Mouse (Mus musculus): ENCODE results near the gene Wwp2.

DNA sequence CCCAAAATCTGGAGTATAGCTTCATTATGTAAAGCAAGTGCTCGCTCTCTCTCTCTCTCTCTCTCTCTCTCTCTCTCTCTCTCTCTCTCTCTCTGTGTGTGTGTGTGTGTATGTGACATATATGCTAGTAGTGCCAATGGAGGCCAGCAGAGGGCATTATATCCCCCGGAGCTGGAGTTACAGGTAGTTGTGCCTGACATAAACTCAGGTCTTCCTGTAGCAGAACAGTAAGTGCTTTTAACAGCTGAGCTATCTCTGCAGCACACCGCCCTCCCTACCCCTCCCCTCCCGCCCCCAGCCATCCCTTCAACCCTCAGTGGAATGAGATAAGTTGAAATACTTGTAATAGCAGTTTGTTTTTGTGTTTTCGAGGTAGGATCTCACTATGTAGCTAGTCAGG is 30.5 kb downstream of the Wwp2 start:
- TF ChIP-seq CTCF (IDR thresholded peaks at IDR 0.05) (no peak), POLR2A (IDR thresholded peaks at IDR 0.05; ENCODE audit: insufficient read depth, low read depth, low read length) (no peak)
